Mouse (Mus musculus) hindbrain, embryonic 11.5 days (tissue): ENCODE results near the gene Ccs. TPM values are rescaled to one million over a fixed set of nuclear protein-coding genes. Genes with fewer than 3 reads are reported as not detected.

ENCODE experiments used
- ATAC-seq: fragments of 200-750 bp; cut with Nextera tagmentation; 2 replicates; pipeline ENCODE4 v1.8.0; 2017; ENCODE audit warnings: mild to moderate bottlenecking, moderate TSS enrichment, moderate library complexity; ENCODE audit not compliant: low FRiP score
- DNase-seq: peaks from one replicate; pipeline ENCODE4 v3.0.0-alpha.2; 2015; ENCODE audit warnings: low spot score
- H3K27ac ChIP-seq: fragments of 300-500 bp; sonication (generic); 2 replicates; pipeline ENCODE4 v1.5.1; 2014; ENCODE audit warnings: mild to moderate bottlenecking, low read depth, low read length
- H3K27me3 ChIP-seq: fragments of 300-500 bp; sonication (generic); 2 replicates; pipeline ENCODE4 v1.6.1; 2014; ENCODE audit warnings: mild to moderate bottlenecking, low read length, moderate library complexity, mixed read lengths; ENCODE audit not compliant: control insufficient read depth, insufficient read depth
- H3K36me3 ChIP-seq: fragments of 300-500 bp; sonication (generic); 2 replicates; pipeline ENCODE4 v1.6.1; 2014; ENCODE audit warnings: mild to moderate bottlenecking, low read length, moderate library complexity, mixed read lengths; ENCODE audit not compliant: control insufficient read depth, insufficient read depth
- H3K4me1 ChIP-seq: fragments of 300-500 bp; sonication (generic); replicated peaks from 2 replicates; pipeline ENCODE4 v1.6.1; 2014; ENCODE audit warnings: low read length, mixed read lengths; ENCODE audit not compliant: control insufficient read depth, insufficient read depth
- H3K4me2 ChIP-seq: fragments of 300-500 bp; sonication (generic); replicated peaks from 2 replicates; pipeline ENCODE4 v1.6.1; 2014; ENCODE audit warnings: mild to moderate bottlenecking, low read depth, low read length
- H3K4me3 ChIP-seq: fragments of 300-500 bp; sonication (generic); 2 replicates; pipeline ENCODE4 v1.5.1; 2014; ENCODE audit warnings: low read depth, low read length
- H3K9ac ChIP-seq: fragments of 300-500 bp; sonication (generic); 2 replicates; pipeline ENCODE4 v1.6.1; 2014; ENCODE audit warnings: low read depth, low read length
- H3K9me3 ChIP-seq: fragments of 300-500 bp; sonication (generic); 2 replicates; pipeline ENCODE4 v1.6.1; 2016; ENCODE audit warnings: low read length; ENCODE audit not compliant: control insufficient read depth
- WGBS: fragments of 180-500 bp; shearing (Covaris S2); extraction: QIAGEN DNeasy Blood & Tissue Kit; methylation state at CpG from one replicate; pipeline ENCODE4 v1.1.7; 2014; 5-methylcytosine and 5-hydroxymethylcytosine counted together
- polyA plus RNA-seq: library from polyadenylated mRNA; unstranded; fragments of >200 nt; fragmentation: Nextera tagmentation; extraction: Ambion mirVana; gene quantifications from 2 replicates; pipeline ENCODE4 v1.2.1, GENCODE M21; 2014

Gene Ccs
- polyA plus RNA-seq, 1 experiment from 2014 or later: 43.7 TPM

DNA sequence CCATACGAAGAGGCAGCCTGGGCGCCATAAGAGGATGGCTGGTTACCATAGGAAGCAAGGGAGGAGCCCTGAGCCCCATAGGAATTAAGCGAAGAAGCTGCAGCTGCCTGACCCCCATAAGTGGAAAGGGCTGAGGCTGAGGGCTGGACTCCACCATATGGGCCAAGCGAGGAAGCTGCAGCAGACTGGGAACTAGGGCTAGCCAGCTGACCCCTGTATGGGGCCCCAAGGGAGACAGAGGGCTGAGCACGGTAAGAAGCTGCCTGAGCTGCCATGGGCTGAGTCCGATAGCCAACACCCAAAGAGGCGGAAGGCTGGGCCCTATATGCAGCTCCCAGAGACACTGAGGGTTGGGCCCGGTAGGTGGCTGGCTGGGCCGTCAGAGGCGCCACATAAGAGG, 35.8 kb downstream of the Ccs start:
- WGBS: 78% methylated on average over 10 of the region's 10 CpGs
- ATAC-seq (no peak), DNase-seq (no peak)
- Histone ChIP-seq H3K4me1 (no peaks in the 10 kb centered on the region), H3K4me3 (no peak overlapping the region), H3K27me3 (no peaks in the 10 kb centered on the region), H3K27ac (no peak overlapping the region), H3K36me3 (peaks cover 12% of the 10 kb centered on the region), H3K4me2 (no peak overlapping the region), H3K9me3 (no peaks in the 10 kb centered on the region), H3K9ac (no peak overlapping the region)

DNA sequence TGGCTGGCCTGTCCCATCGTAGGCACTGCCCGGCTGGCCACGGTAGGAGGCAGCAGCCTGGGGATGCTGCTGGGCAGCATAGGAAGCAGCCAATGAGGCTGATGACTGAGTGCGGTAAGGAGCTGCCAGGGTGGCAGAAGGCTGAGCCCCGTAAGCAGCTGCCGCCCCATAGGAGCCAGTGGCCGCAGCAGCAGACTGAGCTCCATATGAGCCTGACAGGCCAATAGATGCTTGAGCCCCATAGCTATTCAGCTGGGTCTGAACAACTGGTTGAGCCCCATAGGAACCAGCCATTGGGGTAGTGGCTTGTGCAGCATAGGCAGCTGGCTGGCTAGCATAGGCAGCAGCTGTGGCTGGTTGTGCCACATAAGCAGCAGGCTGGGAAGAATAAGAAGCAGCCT, 36.4 kb downstream of the Ccs start:
- Histone ChIP-seq H3K9me3 (no peaks in the 10 kb centered on the region), H3K9ac (no peak overlapping the region), H3K4me1 (no peaks in the 10 kb centered on the region), H3K27ac (no peak overlapping the region), H3K36me3 (peaks cover 12% of the 10 kb centered on the region), H3K27me3 (no peaks in the 10 kb centered on the region), H3K4me2 (no peak overlapping the region), H3K4me3 (no peak overlapping the region)
- ATAC-seq (no peak), DNase-seq (no peak)
- WGBS: 92% methylated on average over 7 of the region's 7 CpGs

DNA sequence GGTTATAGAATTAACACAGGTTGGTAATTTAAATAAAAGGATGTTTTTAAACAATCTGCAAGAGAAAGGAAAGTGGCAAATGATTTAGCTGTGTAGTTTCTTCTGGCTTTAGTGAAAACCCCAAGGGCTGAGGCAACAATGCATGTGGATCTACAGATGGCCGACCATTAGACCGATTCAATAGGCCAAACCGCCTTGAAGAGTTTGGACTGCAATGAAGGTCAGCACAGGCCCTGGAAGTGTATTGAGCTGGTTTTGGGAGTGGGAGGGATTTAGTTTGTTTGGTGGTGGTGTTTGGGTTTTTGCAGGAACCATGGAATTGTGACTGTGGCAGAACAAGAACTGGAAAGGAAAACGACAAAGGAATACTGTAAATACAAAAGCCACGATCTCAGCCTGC, 40.0 kb downstream of the Ccs start:
- no peak overlapping the region for H3K9ac ChIP-seq
- DNase-seq (no peak), ATAC-seq (no peak)
- no peak overlapping the region for H3K4me2 ChIP-seq
- H3K36me3 ChIP-seq: peaks cover 12% of the 10 kb centered on the region
- no peak overlapping the region for H3K4me3 ChIP-seq
- whole genome bisulfite sequencing: 91% methylated on average over 5 of the region's 5 CpGs
- H3K27me3 ChIP-seq: no peaks in the 10 kb centered on the region
- H3K9me3 ChIP-seq: no peaks in the 10 kb centered on the region
- H3K27ac ChIP-seq: no peak overlapping the region
- no peaks in the 10 kb centered on the region for H3K4me1 ChIP-seq

DNA sequence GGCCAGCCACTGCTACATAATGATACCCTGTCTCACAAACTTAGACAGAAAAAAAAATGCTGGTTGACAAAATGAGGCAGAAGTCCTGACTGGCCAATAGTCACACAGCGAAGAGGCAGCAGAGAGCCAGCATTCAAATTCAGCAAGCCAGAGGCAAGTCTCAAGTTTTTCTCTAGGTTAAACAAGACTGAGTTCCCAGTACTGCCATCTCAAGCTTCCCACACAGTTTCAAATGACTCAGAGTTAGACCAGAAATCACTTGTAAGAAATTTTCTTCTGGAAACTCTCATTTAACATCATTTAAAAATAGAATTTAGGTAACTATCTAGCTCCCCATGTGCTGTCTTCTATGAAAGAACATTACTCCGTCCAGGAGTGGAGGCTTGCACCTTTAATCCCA, 41.3 kb downstream of the Ccs start:
- Histone ChIP-seq H3K9ac (no peak overlapping the region), H3K4me1 (no peaks in the 10 kb centered on the region), H3K27me3 (no peaks in the 10 kb centered on the region), H3K4me3 (no peak overlapping the region), H3K9me3 (no peaks in the 10 kb centered on the region), H3K36me3 (peaks cover 12% of the 10 kb centered on the region), H3K4me2 (no peak overlapping the region), H3K27ac (no peak overlapping the region)
- no peak for DNase-seq
- ATAC-seq: no peak
- WGBS: 98% methylated on average over 2 of the region's 2 CpGs

DNA sequence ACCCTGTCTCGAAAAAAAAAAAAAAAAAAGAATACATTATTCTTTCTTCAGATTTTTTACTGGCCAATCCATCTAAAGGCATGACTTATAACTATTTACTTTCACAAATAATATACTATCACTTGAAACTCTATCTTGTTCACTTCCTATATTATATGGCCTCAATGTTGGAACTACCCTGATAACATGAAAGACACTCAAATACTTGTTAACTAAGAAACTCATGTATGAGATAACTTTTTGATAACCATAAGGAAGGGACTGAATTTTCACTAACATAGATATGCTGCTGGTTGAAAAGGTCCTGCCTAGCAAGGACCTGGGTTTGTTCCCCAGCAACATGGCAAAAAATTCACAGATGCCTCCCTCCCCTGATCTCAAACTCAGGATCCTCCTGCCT, 43.2 kb downstream of the Ccs start:
- Histone ChIP-seq H3K27me3 (no peaks in the 10 kb centered on the region), H3K9me3 (no peaks in the 10 kb centered on the region), H3K4me1 (peaks cover 6% of the 10 kb centered on the region), H3K27ac (no peak overlapping the region), H3K36me3 (peaks cover under 1% of the 10 kb centered on the region), H3K9ac (no peak overlapping the region), H3K4me2 (no peak overlapping the region), H3K4me3 (no peak overlapping the region)
- ATAC-seq (no peak), DNase-seq (no peak)
- WGBS: 71% methylated on average over 1 of the region's 1 CpGs

DNA sequence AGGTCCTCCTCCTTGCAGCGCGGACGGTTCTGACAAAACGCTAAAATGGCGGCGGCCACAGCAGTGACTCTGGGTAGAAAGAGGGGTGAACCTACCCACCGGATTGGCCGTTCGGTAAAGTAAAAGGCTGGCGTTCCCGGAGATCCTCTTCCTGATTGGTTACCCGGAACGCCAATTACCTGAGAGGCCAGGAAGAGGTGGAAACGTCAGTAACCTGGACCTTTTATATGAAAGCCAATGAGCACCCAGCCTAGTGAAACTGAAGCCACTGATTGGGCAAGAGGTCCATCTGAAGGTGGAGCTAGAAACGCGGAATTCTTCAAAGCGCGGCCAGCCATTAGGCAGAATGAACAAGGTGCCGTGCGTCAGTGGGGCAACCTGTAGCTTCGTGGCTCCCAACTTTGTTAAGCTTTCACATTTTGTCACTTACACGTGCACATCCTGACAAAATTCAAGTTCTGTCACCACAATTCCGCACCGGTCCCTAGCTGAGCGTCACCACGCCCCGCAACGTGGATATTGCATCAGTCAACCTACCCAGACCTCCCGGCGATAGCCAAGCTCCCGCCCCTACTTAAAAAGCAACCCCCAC, 45.2 kb downstream of the Ccs start, which contains the start of gene Rbm4:
TSS of gene Rbm4 (minus strand) at position 71 of the 592 bp plus-strand sequence.
- ATAC-seq (peak; percentile 99), DNase-seq (peak; percentile 96)
- Histone ChIP-seq H3K27me3 (no peaks in the 10 kb centered on the region), H3K9ac (peak within 1 kb of the TSS; percentile 71), H3K4me2 (peak within 1 kb of the TSS; percentile 68), H3K4me3 (peak within 1 kb of the TSS; percentile 82), H3K36me3 (no peaks in the 10 kb centered on the region), H3K27ac (peak within 1 kb of the TSS; percentile 54), H3K9me3 (no peaks in the 10 kb centered on the region), H3K4me1 (peaks cover 8% of the 10 kb centered on the region)
- under 1% methylated on average over 31 of the region's 31 CpGs for WGBS

DNA sequence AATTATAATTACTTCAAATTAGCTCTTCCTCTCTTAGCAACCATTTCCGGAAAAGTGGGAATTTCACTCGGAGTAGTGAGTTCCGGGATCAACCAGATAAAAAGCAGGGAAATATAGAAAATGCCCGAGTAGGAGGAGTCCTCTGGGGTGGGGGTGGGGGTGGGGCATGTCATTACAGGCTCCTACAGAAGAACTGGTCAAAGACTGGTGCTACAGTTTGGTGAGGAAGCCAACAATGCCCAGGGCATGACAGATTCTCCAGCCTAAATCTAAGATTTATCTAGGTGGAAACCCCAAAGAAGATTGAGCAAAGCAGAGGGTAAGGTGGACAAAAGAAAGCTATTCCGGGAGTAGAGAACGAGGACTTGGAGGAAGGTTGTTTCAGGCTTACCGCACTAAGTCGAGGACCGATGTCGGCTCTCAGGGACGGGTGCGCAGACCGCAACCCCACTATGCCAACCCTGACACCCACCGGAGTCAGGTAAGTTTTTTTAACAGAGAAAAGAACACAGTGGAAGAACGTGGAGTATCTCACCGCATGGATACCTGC, 45.8 kb downstream of the Ccs start:
- 2% methylated on average over 16 of the region's 16 CpGs for WGBS
- Histone ChIP-seq H3K9ac (peak overlapping the region; percentile 71), H3K4me3 (peak overlapping the region; percentile 82), H3K4me2 (peak overlapping the region; percentile 68), H3K4me1 (peaks cover 8% of the 10 kb centered on the region), H3K27me3 (no peaks in the 10 kb centered on the region), H3K27ac (peak overlapping the region; percentile 54), H3K36me3 (no peaks in the 10 kb centered on the region), H3K9me3 (no peaks in the 10 kb centered on the region)
- ATAC-seq: peak; percentile 55
- DNase-seq: no peak

DNA sequence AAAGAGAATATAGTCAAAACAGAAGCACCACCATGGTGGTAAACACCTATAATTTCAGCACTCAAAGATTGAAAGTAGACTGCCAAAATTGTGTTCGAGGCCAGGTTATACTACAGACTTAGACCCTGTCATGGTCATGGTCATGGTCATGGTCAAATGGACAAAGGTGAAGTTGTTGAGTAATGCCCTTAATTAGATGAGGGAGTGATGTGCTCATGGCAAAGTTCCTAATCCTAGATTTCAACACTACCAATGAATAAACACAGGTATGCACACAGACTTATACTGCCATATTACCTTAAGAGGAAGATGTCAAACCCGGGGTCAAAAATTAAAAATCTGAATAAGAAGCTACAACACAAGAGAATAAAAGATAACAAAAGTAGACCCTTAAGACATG, 52.8 kb downstream of the Ccs start:
- WGBS: 93% methylated on average over 2 of the region's 2 CpGs
- H3K27ac ChIP-seq: no peak overlapping the region
- H3K27me3 ChIP-seq: no peaks in the 10 kb centered on the region
- no peak for DNase-seq
- H3K36me3 ChIP-seq: peaks cover 10% of the 10 kb centered on the region
- no peak for ATAC-seq
- H3K4me1 ChIP-seq: peaks cover 4% of the 10 kb centered on the region
- H3K4me2 ChIP-seq: no peak overlapping the region
- no peaks in the 10 kb centered on the region for H3K9me3 ChIP-seq
- H3K4me3 ChIP-seq: no peak overlapping the region
- no peak overlapping the region for H3K9ac ChIP-seq

DNA sequence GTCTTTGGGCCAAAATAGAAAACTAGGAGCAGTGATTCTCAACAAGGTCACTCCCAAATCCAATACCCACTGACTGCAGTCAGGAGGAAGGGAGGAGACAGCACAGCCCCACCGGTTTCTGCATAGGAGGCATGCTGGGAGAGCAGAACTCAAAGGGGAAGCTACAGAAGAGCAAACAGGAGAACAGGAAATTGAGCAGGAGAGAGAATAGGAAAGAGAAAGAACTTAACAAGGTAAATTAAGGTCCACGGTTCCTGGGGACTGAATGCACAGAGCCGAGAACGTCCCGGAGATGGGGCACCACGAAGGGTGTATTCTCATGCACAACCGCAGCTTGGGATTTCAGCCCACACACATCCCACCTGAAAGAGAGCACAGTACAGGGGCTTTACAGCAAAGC, 53.9 kb downstream of the Ccs start:
- Histone ChIP-seq H3K4me1 (no peaks in the 10 kb centered on the region), H3K27me3 (no peaks in the 10 kb centered on the region), H3K4me3 (no peak overlapping the region), H3K27ac (no peak overlapping the region), H3K9me3 (no peaks in the 10 kb centered on the region), H3K4me2 (no peak overlapping the region), H3K9ac (no peak overlapping the region), H3K36me3 (peaks cover 10% of the 10 kb centered on the region)
- no peak for DNase-seq
- 93% methylated on average over 7 of the region's 7 CpGs for WGBS
- no peak for ATAC-seq
